Mouse (Mus musculus) intestine, postnatal 0 days (tissue): ENCODE results near the gene Tpte. TPM values are rescaled to one million over a fixed set of nuclear protein-coding genes. Genes with fewer than 3 reads are reported as not detected.

ENCODE experiments used
- ATAC-seq: fragments of 200-750 bp; cut with Nextera tagmentation; 2 replicates; pipeline ENCODE4 v1.8.0; 2017; ENCODE audit warnings: mild to moderate bottlenecking, moderate TSS enrichment, moderate library complexity
- H3K27ac ChIP-seq: fragments of 300-500 bp; sonication (generic); 2 replicates; pipeline ENCODE4 v1.5.1; 2014; ENCODE audit warnings: mild to moderate bottlenecking, low read depth, low read length, moderate library complexity
- H3K27me3 ChIP-seq: fragments of 300-500 bp; sonication (generic); replicated peaks from 2 replicates; pipeline ENCODE4 v1.6.1; 2014; ENCODE audit warnings: low read length, mixed read lengths; ENCODE audit not compliant: control insufficient read depth, insufficient read depth
- H3K36me3 ChIP-seq: fragments of 300-500 bp; sonication (generic); 2 replicates; pipeline ENCODE4 v1.6.1; 2014; ENCODE audit warnings: mild to moderate bottlenecking, moderate library complexity; ENCODE audit not compliant: control insufficient read depth, insufficient read depth
- H3K4me1 ChIP-seq: fragments of 300-500 bp; sonication (generic); replicated peaks from 2 replicates; pipeline ENCODE4 v1.6.1; 2014; ENCODE audit warnings: antibody characterized with exemption, low read length, mixed read lengths; ENCODE audit not compliant: control insufficient read depth, insufficient read depth
- H3K4me2 ChIP-seq: fragments of 300-500 bp; sonication (generic); replicated peaks from 2 replicates; pipeline ENCODE4 v1.6.1; 2014; ENCODE audit warnings: low read depth, mild to moderate bottlenecking, moderate library complexity
- H3K4me3 ChIP-seq: fragments of 300-500 bp; sonication (generic); 2 replicates; pipeline ENCODE4 v1.5.1; 2014; ENCODE audit warnings: low read depth, low read length
- H3K9ac ChIP-seq: fragments of 300-500 bp; sonication (generic); 2 replicates; pipeline ENCODE4 v1.6.1; 2014; ENCODE audit warnings: mild to moderate bottlenecking, low read depth, low read length
- H3K9me3 ChIP-seq: fragments of 300-500 bp; sonication (generic); 2 replicates; pipeline ENCODE4 v1.6.1; 2016; ENCODE audit warnings: mixed run types; ENCODE audit not compliant: control insufficient read depth
- CTCF ChIP-seq: sonication (generic); IDR thresholded peaks from 2 replicates; pipeline ENCODE4 v1.5.1; 2016; ENCODE audit warnings: low read depth, mild to moderate bottlenecking, control low read depth, antibody characterized with exemption, moderate library complexity
- WGBS: fragments of 180-500 bp; shearing (Covaris S2); extraction: QIAGEN DNeasy Blood & Tissue Kit; methylation state at CpG from one replicate; pipeline ENCODE4 v1.1.7; 2014; 5-methylcytosine and 5-hydroxymethylcytosine counted together
- polyA plus RNA-seq: library from polyadenylated mRNA; unstranded; fragments of >200 nt; fragmentation: Nextera tagmentation; extraction: Ambion mirVana; gene quantifications from 2 replicates; pipeline ENCODE4 v1.2.1, GENCODE M21; 2015

Tpte gene
- 0.04 and 0.05 TPM in 2 replicates for polyA plus RNA-seq

DNA sequence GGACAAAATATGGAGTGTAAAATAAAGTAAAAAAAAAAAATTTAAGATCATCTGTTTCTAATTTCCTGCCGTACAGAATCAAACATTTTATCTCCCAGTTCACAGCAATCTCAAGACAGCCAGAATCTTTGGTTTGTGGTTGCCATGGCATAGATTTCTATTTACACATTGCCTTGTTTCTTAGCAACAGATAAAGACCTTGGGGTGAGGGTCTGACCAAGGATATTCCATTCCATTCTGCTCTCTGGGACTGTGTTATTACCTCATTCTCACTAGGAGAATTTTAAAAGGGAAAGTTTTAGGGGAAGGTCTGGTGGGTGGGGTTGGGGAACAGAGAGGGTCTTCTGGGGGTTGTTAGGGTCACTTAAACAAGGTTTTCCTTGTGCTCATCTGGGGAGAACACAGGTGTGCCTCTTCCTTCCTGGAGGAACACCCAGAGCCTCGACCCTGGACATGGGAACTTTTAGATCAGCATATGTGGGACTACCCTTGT lies at the start of gene Tpte:
Gene Tpte (plus strand): TSS at position 443 of the 493 bp plus-strand sequence.
- no peaks in the 10 kb centered on the region for H3K36me3 ChIP-seq
- TF ChIP-seq CTCF: no peak
- no peaks in the 10 kb centered on the region for H3K9me3 ChIP-seq
- H3K4me1 ChIP-seq: no peaks in the 10 kb centered on the region
- H3K9ac ChIP-seq: no peak within 1 kb of the TSS
- no peak for ATAC-seq
- no peak within 1 kb of the TSS for H3K27ac ChIP-seq
- 37% methylated on average over 2 of the region's 2 CpGs for WGBS
- no peaks in the 10 kb centered on the region for H3K27me3 ChIP-seq
- no peak within 1 kb of the TSS for H3K4me3 ChIP-seq
- H3K4me2 ChIP-seq: no peak within 1 kb of the TSS

- no peaks in the 10 kb centered on the region for H3K27me3 ChIP-seq
- 94% methylated on average over 9 of the region's 9 CpGs for WGBS
- no peak for TF ChIP-seq CTCF
Observed at GRCm38 (mm10) chr8:22242986-22243385, 40.3 kb upstream of the Tpte start.

DNA sequence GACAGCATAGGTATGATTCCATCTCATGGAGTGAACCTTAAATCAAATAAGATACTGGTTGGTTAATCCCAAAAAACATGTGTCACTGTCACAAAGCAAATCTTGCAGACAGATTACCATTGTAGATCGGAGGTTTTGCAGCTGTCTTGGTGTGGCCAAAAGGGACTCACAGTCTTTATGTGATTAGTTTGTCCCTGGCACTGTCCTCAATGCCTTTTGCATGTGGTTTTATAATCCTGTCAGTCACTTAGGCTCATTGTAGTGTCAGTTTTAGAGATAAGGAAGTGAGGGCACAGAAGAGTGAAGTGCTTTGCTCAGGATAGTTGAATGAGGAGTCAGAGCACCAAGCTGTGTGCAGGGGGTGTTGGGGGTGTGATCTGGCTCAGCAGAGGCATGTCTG lies 37.6 kb upstream of the Tpte start:
- Histone ChIP-seq H3K4me2 (no peak overlapping the region), H3K9ac (no peak overlapping the region), H3K27me3 (no peaks in the 10 kb centered on the region), H3K4me3 (no peak overlapping the region), H3K27ac (no peak overlapping the region), H3K4me1 (no peaks in the 10 kb centered on the region), H3K9me3 (no peaks in the 10 kb centered on the region), H3K36me3 (no peaks in the 10 kb centered on the region)
- TF ChIP-seq CTCF: no peak
- no peak for ATAC-seq
- 35% methylated on average over 1 of the region's 1 CpGs for WGBS

More at GRCm38 (mm10) chr8:22242986-22243385, 40.3 kb upstream of the Tpte start:
- Histone ChIP-seq H3K36me3 (no peaks in the 10 kb centered on the region), H3K9ac (no peak overlapping the region), H3K9me3 (no peaks in the 10 kb centered on the region), H3K4me2 (no peak overlapping the region), H3K4me1 (no peaks in the 10 kb centered on the region), H3K4me3 (no peak overlapping the region), H3K27ac (no peak overlapping the region)
- no peak for ATAC-seq

DNA sequence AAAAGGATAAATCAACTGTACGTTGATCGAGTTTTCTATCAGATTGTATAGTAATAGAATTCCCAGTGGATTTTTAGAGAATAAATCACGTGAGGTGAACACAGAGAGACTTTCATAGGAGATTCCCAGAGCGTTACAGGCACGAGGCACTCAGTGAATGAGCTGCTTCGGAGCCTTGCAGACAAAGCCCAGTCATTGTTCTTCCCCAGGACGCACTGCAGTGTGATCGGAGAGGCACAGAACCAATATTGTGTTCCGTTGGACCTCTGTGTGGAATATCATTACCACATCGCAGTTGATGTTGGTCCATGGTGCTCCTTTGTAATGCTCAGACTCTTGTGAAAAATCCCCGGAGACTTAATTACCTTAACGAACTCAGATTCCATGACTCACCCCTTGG lies 35.3 kb upstream of the Tpte start:
- Histone ChIP-seq H3K27me3 (no peaks in the 10 kb centered on the region), H3K9me3 (no peaks in the 10 kb centered on the region), H3K4me2 (no peak overlapping the region), H3K4me3 (no peak overlapping the region), H3K36me3 (no peaks in the 10 kb centered on the region), H3K27ac (no peak overlapping the region), H3K4me1 (no peaks in the 10 kb centered on the region), H3K9ac (no peak overlapping the region)
- no peak for ATAC-seq
- 89% methylated on average over 12 of the region's 12 CpGs for WGBS
- TF ChIP-seq CTCF: no peak

GRCm38 (mm10) chr8:22249080-22249479 lies 34.2 kb upstream of the Tpte start:
- Histone ChIP-seq H3K4me2 (no peak overlapping the region), H3K27ac (no peak overlapping the region), H3K4me1 (no peaks in the 10 kb centered on the region), H3K9ac (no peak overlapping the region), H3K4me3 (no peak overlapping the region), H3K36me3 (no peaks in the 10 kb centered on the region), H3K9me3 (no peaks in the 10 kb centered on the region; the same call in 1 of the 2 replicates), H3K27me3 (no peaks in the 10 kb centered on the region)
- 66% methylated on average over 9 of the region's 9 CpGs for WGBS
- ATAC-seq: no peak
- TF ChIP-seq CTCF: no peak

- H3K36me3 ChIP-seq: no peaks in the 10 kb centered on the region
- H3K27me3 ChIP-seq: no peaks in the 10 kb centered on the region
- H3K4me1 ChIP-seq: no peaks in the 10 kb centered on the region
- TF ChIP-seq CTCF: no peak
- H3K9ac ChIP-seq: no peak overlapping the region
- WGBS: 85% methylated on average over 18 of the region's 18 CpGs
- H3K4me2 ChIP-seq: no peak overlapping the region
- H3K4me3 ChIP-seq: no peak overlapping the region
- no peaks in the 10 kb centered on the region; the same call in 1 of the 2 replicates for H3K9me3 ChIP-seq
- no peak for ATAC-seq
- no peak overlapping the region for H3K27ac ChIP-seq
Observed at GRCm38 (mm10) chr8:22258946-22259450, 24.2 kb upstream of the Tpte start.
